Mouse (Mus musculus) cortical plate, adult 2 months (tissue): ENCODE results near the gene 4930596D02Rik. TPM values are rescaled to one million over a fixed set of nuclear protein-coding genes. Genes with fewer than 3 reads are reported as not detected.

ENCODE experiments used
- H3K27ac ChIP-seq: fragments of 200-500 bp; 2 replicates; pipeline ENCODE4 v1.5.1; 2012; ENCODE audit warnings: low read length, control low read depth, inconsistent platforms; ENCODE audit not compliant: insufficient read depth
- H3K4me1 ChIP-seq: fragments of 200-500 bp; 2 replicates; pipeline ENCODE4 v1.6.1; 2011; ENCODE audit warnings: low read length; ENCODE audit not compliant: control insufficient read depth, insufficient read depth
- H3K4me3 ChIP-seq: fragments of 200-500 bp; 2 replicates; pipeline ENCODE4 v1.5.1; 2011; ENCODE audit warnings: mild to moderate bottlenecking, low read length, control low read depth; ENCODE audit not compliant: insufficient read depth
- CTCF ChIP-seq: fragments of 200-500 bp; IDR thresholded peaks from 2 replicates; pipeline ENCODE4 v1.5.1; 2011; ENCODE audit warnings: mild to moderate bottlenecking, control low read depth, low read length; ENCODE audit not compliant: insufficient read depth; ENCODE audit errors: extremely low read depth
- POLR2A ChIP-seq: fragments of 200-500 bp; IDR thresholded peaks from 2 replicates; pipeline ENCODE4 v1.6.1; 2011; ENCODE audit warnings: mild to moderate bottlenecking, low read length, control low read depth; ENCODE audit not compliant: insufficient read depth; ENCODE audit errors: extremely low read depth
- polyA plus RNA-seq: library from polyadenylated mRNA; depleted of rRNA; stranded (reverse); fragments of >200 nt; gene quantifications from 2 replicates; pipeline ENCODE4 v1.2.3, GENCODE M21; 2012; rRNA removed

The 4930596D02Rik gene
- not detected in 2 replicates for polyA plus RNA-seq

DNA sequence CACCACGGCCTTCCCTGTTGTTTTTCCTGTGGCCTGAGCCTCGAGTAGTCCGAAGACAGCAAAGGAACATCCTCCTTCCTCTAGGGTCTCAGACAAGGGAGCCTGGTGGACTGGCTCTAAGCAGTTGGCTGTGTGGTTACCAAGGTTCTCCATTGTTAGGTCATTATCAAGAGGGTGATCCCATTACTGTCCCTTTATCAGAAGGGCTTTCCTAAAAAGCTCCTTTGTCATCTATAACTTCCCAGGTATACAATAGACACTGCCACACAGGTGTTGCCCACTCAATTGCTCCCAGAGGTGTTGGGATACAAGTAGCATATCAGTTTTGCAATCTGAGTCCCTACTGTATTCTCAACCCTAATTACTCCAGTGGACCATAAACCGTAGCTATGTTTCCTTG, at the start of gene 4930596D02Rik:
4930596D02Rik (minus strand) TSS at position 101 of the 400 bp plus-strand sequence.
- no peaks in the 10 kb centered on the region for H3K4me1 ChIP-seq
- no peak for TF ChIP-seq CTCF
- TF ChIP-seq POLR2A, result no peak
- H3K27ac ChIP-seq, result no peak within 1 kb of the TSS
- no peak within 1 kb of the TSS for H3K4me3 ChIP-seq

DNA sequence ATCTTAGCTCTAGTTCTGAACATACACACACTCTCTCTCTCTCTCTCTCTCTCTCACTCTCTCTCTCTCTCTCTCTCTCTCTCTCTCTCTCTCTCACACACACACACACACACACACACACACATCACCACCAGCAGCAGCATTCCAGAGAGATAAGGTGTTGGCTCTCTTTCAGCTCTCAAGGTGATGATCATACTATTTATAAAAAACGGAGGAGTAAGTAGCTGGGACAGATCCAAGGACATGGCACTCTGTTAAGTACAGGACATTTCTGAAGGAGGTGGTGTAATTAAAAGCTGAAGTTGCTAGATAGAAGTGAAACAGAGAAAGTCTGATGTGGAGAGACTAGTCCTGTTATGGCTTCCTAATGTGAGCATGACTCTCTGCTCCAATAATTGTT, 41.5 kb upstream of the 4930596D02Rik start:
- TF ChIP-seq POLR2A (no peak), CTCF (no peak)
- no peak overlapping the region for H3K4me3 ChIP-seq
- H3K4me1 ChIP-seq, result no peaks in the 10 kb centered on the region
- no peak overlapping the region for H3K27ac ChIP-seq

DNA sequence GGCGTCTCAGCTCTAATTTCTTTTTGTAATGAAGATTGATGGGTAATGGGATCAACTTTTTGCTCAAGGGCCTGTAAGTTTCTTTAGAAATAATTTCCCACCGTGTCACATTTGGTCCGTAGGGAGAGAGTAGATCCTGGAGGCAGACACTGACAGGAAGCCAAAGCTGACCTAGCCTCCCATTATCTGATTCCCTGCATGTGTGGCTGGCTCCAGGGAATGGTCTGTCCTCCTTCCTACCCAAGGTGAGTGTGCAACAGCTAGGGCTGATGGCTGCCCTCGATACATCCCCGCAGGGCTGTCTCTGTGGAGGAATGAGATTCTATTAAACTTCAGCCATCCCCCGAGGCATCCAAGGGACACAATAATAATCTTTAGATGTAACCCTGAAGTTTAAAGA, 33.5 kb upstream of the 4930596D02Rik start:
- Histone ChIP-seq H3K4me3 (no peak overlapping the region), H3K4me1 (no peaks in the 10 kb centered on the region), H3K27ac (no peak overlapping the region)
- TF ChIP-seq CTCF (no peak), POLR2A (no peak)

DNA sequence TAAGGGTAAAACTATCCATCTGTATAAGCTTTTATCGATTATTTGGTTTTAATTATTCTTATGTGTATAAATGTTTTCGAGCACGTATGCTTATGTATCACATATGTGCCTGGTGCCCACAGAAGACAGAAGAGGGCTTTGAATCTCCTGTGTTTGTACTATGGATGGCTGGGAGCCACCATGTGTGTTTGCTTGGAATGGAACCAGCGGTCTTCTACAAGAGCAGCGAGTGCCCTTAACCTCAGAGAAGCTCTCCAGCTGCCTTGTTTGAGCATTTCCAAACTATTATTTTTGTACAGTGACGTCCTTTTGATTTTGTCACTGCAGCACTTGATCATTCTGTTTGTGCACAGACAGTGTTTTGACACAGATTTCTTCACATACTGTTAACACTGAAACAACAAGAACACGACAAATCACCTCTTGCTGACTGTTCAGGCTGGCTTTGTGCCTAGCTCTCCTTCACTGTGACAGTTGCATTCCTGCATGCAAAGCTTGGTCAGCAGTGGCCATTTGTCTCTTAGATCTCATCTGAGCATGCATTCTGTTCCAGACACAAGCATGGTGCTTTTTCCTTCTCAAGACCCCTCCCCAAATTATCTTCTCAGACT, 30.4 kb upstream of the 4930596D02Rik start:
- TF ChIP-seq CTCF (no peak), POLR2A (no peak)
- H3K4me3 ChIP-seq, result no peak overlapping the region
- no peak overlapping the region for H3K27ac ChIP-seq
- no peaks in the 10 kb centered on the region for H3K4me1 ChIP-seq

GRCm38 (mm10) chr14:35792656-35793213, 19.0 kb downstream of the 4930596D02Rik start:
- no peak overlapping the region for H3K27ac ChIP-seq
- H3K4me1 ChIP-seq, result no peaks in the 10 kb centered on the region
- TF ChIP-seq POLR2A, result no peak
- TF ChIP-seq CTCF, result no peak
- no peak overlapping the region for H3K4me3 ChIP-seq

DNA sequence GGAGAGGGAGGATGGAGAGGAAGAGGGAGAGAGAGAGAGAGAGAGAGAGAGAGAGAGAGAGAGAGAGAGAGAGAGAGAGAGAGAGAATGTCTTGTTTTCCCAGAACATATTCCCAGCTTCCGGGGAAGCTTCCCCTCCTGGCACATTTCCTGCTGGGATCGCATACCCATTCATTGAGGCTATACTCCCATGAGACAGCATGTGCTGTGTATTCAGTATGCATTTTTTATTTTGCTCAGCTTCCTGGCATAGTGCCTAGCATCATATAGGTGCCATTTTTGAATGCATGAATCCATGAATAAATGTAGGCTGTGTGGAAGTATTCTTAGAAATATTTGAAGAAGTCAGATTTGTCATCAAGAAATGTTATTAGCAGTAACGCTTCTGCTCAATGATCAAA, 31.7 kb downstream of the 4930596D02Rik start:
- no peak overlapping the region for H3K27ac ChIP-seq
- H3K4me1 ChIP-seq, result no peaks in the 10 kb centered on the region
- H3K4me3 ChIP-seq, result no peak overlapping the region
- TF ChIP-seq POLR2A, result no peak
- no peak for TF ChIP-seq CTCF

- Histone ChIP-seq H3K4me3 (no peak overlapping the region), H3K27ac (no peak overlapping the region), H3K4me1 (no peaks in the 10 kb centered on the region)
- TF ChIP-seq POLR2A, result no peak
- TF ChIP-seq CTCF, result no peak
Measured at GRCm38 (mm10) chr14:35773306-35773705, 38.5 kb downstream of the 4930596D02Rik start.
